Mouse (Mus musculus) embryonic fibroblast, embryonic 13.5 days (primary cell): ENCODE results near the gene Zfp217.

ENCODE experiments used
- CTCF ChIP-seq: IDR thresholded peaks from 2 replicates; pipeline ENCODE4 v1.5.1; 2011; ENCODE audit warnings: mild to moderate bottlenecking, control low read depth, low read length, moderate library complexity, borderline replicate concordance; ENCODE audit not compliant: insufficient read depth
- POLR2A ChIP-seq: IDR thresholded peaks from 2 replicates; pipeline ENCODE4 v1.6.1; 2011; ENCODE audit warnings: low read depth, mild to moderate bottlenecking, control low read depth, low read length, moderate library complexity

DNA sequence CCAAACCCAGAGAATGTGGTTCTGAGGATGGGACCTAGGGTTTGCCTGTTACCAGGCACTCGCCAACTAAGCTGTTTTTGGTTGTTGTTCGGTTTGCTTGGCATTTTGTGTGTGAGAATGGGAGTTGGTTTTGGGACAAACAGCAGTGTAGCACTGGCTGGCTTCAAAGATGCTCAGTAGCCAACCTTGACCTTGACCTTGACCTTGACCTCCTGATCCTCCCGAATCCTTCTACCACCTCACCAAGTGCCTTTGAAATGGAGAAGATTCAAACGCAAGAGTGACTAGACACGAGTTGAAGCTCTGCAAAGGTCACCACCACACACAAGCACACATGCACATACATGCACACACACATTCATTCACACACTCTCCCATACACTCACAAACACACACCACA lies 44.6 kb downstream of the Zfp217 start:
- TF ChIP-seq CTCF = no peak
- TF ChIP-seq POLR2A = no peak
